Mouse (Mus musculus) right cerebral cortex, postnatal 4 days (tissue): ENCODE data around the gene Park7.
A peak's percentile ranks its signal among the peaks of the same experiment; 100 is the strongest.
"Not testable (repeated sequence)": the region's sequence is repeated elsewhere in the genome, so short reads cannot be mapped to it uniquely, and the experiment has no call there.

Experiments used
- DNase-seq: peaks from one replicate; pipeline ENCODE4 v3.0.0-alpha.2; 2022

Gene Park7

DNA sequence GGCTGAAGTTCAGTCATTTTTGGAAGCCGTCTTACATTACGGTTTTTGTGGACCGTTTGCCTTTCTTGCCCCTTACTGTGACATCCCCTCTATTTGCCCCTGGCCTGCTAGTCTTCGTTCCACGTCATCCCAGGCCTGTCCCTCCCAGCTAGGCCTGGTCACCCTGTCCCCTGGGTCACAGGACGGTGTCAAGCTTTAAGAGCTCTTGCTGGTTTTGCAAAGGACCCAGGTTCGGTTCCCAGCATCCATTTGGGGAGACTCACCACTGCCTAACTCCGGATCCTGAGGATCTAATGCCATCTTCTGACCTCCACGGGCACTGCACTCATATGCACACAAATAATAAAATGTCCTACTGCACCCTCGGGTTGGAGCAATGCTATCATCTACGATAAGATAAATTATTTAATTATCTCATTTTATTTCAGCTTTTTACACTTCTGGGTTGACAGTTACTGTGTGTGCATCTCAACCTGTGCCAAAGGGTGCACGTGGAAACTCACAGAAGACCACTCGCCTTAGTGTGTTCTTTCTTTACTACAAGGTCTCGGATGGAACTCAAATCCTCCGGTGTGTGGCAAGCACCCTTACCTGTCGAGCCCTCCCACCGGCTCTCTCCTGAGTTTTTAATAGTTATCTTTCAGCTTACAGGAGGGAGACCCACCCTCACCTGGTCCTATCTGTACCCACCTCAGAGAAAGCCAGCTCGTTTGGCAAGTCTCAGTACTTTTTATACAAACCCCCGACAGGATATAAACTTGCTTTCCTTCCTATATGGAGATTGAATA, 3.9 kb downstream of the Park7 start:
- DNase-seq, result no peak

DNA sequence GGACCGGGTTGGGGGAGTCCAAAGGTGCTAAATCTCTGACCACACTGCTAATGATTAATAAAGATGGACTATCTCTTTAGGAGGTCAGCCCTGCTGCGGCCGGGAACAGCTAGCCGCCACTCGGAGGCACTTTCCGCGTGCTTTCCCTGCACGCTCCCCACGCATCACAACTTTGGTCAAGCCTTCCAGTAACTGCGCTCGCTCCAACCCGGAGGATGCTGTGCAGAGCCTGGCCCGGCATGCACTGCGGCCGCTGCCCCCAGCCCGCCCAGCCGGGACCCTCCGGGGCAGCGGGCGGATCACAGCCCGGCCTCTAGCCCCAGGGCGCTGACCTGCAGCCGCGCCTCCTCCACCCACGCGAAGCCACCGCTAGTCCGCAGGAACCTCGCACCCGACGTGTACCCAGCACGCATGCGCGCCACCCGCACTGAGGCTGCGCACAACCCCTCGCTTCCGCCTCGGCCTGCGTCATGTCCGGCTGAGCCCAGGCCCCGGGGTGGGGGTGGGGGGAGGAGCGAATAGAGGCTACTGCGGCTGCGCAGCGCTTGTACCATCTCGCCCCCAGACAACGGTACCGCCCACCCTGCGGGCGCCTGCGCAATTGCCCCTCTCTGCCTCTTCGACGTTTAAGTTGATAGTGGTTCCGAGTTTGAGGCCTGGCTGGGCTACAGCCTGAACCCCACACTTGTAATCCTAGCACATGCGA, 4.6 kb downstream of the Park7 start:
- DNase-seq, result peak; percentile 100

DNA sequence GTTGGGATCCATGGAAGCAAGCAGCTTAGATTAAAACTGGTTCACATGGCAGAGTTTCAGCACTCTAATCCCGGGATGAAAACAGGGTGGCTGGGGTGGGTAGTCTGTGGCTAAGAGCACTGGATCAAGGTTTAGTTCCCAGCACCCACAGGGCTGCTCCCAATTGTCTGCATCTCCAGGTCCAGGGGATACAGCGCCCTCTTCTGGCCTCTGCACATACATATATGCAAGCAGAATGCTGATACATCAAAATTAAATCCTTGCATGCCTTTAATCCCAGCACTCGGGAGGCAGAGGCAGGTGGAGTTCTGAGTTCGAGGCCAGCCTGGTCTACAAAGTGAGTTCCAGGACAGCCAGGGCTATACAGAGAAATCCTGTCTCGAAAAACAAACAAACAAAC, 5.7 kb downstream of the Park7 start:
- DNase-seq, result peak; percentile 30

DNA sequence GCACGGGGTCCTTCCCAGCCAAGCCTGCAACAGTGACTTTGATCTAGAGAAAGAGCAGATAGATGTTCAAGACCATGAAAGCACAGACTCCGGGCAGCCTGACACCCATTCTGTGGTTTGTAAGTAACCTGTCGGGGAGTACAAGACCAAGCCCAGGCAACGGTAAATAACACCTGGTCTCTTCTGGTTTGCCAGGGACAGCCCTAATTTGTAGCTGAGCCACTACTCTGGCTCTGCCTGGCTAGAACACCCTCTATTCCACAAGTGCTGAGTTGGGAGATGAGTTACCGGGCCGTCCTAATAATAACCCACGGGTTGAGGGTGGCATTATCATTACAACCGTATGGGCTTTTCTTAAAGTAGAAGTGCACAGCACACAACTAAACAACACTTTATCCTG, 7.1 kb downstream of the Park7 start:
- no peak for DNase-seq

DNA sequence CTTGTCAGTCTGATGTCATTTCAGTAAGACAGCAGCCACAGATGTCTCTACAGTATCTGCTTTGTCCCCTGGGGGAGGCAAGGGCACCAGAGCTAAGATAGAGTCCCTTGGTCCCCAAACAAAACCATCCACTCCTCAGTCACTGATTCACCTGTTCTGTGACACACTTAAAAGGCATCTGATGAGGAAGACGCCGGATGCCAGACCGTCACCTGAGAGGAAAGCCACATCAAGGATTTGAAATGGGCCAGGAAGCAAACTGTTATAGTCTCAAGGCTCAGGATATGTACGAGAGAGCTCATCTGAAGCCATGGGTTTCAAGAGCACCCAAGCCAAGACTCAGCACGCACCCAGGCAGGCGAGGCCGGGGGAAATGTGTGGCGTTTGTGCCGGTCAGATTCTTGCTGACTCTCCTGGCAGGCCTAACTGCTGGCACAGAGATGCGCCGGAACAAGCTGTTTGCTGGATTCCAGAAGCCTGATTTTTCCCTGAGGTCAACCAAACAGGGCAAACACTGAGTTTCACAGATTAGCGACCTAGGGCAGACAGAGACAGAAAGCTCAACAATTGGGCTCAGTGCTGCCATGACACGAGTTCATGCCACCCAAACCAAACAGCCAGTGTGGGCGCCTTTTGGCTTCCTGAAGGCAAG, 11.0 kb downstream of the Park7 start:
- DNase-seq, result no peak

DNA sequence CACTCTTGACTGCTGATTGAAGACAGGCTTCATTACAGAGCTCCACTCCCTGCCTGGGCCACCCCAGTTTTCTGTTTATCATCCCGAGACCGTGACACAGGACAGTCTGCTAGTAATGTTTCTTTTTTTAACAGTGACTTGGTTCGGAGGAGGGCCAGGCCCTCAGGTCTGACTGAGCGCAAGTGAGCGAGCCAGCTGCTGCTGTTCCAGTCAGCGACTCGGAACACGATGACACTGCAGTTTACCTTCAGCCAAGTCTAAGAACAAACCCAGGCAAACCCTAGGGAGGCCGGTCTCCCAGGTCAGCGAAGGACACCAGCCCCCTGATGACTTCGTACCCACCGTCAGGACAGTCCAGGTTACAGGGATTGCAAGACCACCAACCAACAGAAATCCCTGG, 12.2 kb downstream of the Park7 start:
- DNase-seq, result no peak

DNA sequence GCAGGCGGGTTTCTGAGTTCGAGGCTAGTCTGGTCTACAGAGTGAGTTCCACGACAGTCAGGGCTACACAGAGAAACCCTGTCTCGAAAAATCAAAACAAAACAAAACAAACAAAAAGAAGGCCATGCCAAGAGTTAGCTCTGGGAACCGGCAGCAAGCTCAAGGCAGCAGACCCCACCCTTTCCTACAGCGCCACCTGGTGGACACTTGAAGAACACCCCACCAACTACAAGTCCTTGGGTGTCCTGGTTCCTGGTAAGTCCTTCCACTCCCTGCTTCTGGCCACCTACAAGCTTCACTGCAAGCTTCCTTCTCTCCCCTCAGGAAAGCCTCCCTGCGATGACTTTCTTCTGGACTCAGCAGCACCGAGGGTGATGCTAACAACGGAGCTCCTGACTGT, 12.6 kb downstream of the Park7 start:
- peak; percentile 78 for DNase-seq

DNA sequence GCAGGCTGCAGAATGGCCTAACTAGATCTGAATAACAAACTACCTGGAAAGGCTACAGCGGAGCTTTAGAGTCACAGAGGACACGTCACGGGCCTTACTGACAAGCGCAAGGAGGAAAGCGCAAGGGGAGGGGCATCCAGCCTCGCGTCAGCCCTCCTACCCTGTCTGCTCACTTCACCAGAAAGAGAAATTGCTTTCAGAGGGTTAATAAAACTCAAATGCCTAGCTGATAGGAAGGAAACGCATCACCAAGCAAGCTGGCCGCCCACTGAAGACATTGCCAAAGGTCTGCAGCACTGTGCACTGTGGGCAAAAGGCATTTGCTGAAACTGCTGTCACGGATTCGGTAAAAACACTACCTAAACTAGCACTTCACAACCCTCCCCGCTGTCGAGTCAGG, 13.8 kb downstream of the Park7 start:
- DNase-seq, result no peak

DNA sequence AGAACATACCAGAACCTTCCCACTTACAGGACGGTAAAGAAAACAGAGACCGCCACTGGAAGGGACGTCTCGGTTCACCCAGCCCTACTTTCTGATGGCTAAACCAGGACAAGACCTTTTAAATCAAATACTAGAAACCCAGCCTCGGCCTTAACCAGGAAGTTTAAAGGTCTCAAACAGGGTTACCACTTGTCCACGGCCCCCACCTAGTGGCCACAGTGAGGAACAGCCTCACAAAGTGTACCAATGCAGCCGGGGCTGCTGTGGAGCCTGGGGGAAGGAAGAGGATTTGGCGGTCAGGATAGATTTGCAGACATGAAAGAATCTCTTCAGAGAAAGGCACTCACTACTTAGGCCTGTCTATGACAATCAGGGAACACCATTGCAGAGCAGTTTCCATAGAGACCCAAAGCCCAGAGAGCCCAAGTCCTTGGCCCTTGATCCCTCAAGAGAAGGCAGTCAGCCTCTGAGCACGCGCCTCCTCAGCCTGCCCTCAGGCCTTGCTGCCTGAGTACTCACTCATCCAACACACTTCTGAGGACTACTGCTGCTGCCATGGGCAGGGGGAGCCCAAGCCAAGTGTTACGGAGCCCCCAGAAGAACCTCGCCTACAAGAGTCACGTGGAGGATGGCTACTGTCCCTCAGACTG, 15.4 kb downstream of the Park7 start:
- peak; percentile 62 for DNase-seq

DNA sequence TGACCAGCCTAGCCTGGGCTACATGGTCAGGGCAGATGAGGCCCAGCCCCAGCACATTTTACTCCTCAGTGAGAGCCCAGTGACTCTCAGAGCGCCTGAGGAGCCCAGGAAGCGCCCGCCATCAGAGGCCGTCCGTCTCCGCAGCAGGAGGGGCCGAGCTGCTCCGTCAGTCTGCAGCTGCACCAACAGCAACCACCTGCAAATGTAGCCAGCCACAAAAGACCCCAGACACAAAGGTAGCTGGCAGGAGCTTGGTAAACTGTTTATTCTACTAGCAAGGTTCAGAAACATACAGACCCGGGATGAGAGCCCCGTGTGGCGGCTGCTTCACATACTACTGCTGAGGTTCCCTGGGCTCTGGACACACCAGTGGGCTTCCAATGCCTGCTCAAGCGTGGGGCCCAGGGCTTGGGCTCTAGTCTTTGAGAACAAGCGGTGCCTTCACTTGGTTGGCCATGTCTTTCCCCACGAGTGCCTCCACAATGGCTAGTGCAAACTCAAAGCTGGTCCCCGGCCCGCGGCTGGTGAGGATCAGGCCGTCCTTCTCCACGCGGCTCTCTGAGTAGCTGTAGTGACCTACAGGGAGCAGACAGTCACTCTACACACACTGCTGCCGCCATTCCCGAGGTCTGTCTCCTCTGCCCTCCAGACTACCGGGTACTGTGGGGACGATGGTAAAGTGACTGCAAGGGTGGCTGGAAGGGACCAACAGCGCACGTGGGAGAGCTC, 17.2 kb downstream of the Park7 start:
- no peak for DNase-seq

DNA sequence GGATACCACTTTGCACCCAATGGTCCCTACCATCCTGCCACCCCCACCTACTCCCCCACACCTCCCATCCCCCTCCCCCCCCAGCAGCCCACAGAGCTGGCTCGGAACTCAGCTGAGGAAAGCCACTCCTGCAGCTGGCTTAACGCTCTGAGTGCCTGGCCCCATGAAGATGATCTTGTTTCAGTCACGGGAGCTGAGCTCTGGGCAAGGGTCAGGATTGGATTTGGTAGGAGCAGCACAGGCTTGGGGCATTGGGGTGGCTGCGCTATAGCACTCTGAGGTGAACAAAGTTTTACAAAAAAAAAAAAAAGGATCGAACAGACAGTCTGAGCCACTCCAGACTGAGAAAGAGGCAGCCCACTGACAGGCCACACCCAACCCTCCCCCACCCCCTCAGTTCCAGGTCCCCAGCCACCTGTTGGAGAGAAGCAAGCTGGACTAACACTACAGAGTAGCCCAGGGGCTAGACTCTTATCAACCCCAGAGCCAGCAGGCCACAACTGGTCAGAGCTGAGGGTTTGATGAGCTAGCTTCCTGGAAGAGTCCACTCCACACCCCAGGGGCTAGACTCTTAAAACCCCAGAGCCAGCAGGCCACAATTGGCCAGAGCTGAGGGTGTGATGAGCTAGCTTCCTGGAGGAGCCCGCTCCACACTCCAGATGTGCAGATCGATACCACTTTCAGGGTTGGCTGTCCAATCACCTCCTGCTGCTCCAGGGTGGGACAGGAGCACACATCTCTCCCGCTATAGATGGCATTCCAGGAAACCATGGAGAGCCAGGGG, 19.3 kb downstream of the Park7 start:
- no peak for DNase-seq

DNA sequence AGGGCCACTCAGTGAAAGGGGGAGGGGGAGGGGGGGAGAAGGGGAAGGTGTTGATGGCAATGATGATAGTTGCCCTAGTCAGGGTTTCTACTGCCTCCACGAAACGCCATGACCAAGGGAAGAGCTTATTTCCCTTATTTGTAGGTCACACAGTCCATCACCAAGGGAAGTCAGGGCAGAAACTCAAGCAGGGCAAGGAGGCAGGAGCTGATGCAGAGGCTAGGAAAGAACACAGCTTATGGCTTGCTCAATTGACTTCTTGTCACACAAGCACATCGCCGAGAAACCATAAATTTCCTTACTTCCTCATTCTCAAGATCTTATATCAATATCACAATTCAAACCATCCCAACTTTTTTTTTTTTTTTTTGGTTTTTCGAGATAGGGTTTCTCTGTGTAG, 22.9 kb downstream of the Park7 start:
- DNase-seq, result no peak

DNA sequence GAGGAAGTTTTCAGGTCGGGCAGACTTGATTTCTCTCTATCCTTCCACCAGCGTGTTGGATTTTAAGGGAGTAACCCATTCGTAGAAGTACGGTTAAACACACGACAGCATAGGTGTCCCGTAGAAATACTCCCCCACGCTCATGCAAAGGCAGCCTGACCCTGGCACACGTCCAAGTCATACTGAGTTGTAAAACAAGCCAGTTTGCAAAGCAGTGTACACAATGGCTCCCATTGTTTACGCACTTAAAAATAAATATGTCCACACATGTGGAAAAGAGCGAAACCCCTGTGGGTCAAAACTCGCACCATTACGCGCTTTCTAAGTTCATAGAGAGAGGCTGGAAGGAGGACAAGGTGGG, 24.3 kb downstream of the Park7 start:
- no peak for DNase-seq

DNA sequence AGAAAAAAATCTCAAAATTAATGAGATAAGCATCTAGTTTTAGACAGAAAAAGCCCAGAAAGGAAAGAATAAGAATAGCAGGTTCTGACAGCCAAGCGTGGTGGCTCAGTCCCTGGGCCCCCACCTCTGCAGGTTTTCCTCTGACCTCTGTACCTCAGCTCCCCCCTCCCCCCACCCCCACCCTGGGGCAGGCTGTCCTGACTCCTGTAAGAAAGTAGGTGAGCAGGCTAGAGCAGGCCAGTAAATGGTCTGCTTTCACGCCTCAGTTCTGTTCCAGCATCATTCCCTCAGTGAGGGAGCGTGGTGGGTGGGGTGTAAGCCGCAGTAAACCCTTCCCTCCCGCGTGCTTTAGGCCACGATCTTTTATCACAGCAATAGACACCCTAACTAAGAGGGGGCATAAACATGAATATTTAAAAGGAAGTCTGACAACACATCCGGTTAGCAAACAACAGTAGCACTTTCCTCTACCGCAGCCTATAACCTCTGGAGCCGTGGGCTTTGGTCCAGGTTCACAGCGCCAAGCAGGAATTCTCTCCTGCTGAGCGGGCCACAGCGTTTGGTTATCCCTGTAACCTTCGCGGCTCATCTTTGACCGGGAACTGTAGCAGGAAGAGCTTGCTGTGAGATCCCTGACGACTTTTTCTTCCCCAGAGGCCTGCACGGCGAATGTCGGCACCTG, 24.8 kb downstream of the Park7 start:
- no peak for DNase-seq

DNA sequence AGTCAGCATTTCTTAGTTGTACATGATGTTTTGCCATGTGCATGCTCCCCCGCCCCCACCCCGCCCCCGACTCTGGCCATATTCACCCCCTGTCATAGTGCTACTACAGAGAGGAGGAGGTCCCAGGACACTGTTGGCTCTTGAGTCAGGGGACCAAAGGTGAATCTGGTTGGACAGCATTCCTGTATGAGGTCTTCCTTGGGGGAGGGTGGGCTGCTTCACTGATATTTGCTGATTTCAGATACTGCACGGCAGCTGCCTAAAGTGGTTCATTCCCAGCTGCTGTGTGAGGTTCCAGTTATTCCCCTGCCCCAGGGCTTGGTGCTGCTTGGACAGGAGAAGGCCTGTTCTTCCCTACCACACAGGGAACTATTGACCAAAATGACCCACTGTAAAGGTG, 25.7 kb downstream of the Park7 start:
- no peak for DNase-seq

DNA sequence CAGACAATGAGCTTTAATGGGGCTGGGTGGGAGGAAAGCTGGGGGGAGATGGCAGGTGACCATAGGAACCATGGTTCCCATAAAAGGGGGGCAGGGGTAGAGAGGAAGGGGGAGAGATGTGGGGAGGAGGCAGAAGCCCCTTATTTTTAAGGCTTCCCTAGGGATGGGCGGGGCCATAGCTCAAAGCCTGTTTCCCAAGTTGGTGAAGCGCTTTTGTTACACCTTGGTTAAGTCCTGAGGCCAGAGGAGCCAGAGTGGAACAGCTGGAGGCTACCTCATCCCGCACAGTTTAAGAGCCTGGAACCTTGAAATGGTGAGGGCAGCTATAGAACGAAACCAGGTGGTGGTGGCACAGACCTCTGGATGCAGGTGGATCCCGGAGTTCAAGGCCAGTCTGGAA, 26.3 kb downstream of the Park7 start:
- DNase-seq, result no peak

DNA sequence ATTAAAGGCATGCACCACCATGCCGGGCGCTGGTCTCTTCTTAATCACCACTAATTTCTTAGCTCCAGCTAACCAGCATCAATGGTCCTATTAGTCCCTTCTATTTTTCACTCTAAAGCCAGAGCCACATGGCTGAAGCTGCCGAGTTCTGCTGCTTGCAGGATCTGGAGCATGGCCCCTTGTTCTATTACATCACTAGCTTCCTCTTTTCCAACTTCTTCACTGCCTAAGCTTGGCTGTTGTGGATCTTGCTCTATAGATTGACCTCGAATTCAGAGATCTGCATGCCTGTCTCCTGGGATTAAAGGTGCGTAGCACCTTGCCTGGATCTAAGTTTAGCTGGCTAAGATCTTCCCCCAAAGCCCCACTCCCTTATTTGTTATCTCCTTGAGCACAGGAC, 31.6 kb downstream of the Park7 start:
- no peak for DNase-seq

DNA sequence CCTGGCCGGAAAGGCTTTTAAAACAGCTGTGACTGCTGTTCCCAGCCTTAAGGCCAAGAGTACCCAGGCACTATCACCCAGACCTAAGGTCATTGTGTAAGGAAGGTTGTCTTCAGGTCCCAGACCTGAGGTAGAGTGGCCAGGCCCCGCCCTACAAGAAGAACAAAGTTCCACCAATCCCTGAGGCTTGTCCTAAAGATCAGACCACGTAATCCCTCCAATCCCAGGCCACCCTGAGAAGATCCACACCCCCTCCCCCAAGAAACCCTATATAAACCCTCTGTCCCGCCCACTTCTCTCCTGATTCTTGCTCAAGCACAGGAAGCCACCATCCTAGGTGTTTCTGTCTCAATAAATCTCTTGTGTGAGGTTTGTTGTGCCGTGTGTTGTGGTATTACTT, 33.9 kb downstream of the Park7 start:
- no peak for DNase-seq

DNA sequence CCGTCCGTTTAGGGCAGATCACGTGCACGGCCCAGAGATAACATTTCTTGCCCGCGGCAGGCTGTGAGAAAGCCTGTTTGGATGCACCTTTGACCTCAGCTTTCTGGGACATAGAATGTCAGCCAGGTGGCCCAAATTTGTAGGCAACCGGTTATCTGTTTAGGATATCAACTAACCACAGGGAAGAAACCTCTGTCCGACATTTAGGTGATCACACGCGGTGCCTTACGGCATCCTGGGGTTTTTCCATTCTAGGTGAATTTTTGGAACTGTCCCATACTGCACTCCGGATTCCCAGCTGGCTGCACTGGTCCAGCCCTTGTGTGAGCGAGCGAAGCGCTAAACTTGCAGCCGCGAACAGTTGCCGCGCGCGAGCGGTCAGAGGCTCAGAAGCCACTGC, 34.6 kb downstream of the Park7 start:
- DNase-seq, result no peak

DNA sequence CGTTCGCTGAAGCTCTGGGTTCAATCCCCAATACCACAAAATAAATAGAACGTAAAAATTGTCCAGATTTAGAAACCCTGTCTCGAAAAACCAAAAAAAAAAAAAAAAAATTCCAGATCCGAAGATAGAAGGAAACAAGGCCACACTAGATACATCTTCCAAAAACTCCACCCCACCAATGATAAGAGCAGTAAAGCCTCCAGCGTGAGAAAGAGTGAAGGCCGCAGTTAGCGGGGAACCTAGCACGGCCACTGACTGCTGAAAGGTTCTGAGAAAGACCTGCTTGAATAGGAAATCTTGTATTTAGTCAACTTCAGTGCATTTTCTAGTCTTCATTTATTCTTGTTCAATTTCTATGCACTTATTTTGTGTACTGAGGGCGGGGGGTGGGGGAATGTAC, 38.8 kb downstream of the Park7 start:
- DNase-seq, result no peak

DNA sequence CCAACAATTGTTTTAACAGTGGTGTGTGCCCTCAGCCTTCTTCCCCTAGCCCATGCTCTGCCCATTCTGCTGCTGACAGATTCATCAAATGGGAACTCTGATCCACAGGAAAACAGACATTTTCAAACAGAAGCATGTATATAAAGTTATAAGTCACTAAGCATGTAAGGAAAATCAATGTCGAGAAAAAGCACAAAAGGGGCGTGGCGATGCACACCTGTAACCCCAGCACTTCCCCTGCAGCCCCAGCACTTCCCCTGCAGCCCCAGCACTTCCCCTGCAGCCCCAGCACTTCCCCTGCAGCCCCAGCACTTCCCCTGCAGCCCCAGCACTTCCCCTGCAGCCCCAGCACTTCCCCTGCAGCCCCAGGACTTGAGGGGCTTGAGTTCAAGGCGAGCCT, 39.8 kb downstream of the Park7 start:
- not testable (repeated sequence) for DNase-seq

DNA sequence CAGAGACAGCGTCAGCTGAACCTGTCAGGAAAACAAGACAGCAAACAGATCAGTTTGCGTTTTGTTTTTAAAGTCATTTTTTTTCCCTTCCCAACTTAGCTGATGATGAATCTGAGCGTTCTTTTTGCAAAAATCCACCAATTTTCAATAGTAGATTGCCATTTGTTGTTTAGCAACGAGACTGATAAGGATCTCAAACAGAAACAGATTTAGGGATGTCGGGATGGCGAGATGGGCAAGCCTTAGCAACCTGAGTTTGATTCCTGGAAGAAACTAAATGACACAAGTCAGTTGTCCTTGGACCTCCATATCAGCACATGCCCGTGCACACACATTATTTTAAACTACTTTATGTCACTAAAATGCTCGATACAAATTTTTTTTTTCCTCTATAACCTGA, 41.6 kb downstream of the Park7 start:
- DNase-seq, result no peak
